Mouse (Mus musculus): ENCODE data around the gene Myo18b. TPM values are rescaled to one million over a fixed set of nuclear protein-coding genes. Genes with fewer than 3 reads are reported as not detected.

Myo18b gene
- total RNA-seq, 2 experiments from 2014 or later = 437 to 535 TPM

GRCm38 (mm10) chr5:112679251-112679650 is 216.9 kb downstream of the Myo18b start:
- DNase-seq = no peak

- DNase-seq = no peak
Measured at GRCm38 (mm10) chr5:112678153-112678552, 218.0 kb downstream of the Myo18b start.

DNA sequence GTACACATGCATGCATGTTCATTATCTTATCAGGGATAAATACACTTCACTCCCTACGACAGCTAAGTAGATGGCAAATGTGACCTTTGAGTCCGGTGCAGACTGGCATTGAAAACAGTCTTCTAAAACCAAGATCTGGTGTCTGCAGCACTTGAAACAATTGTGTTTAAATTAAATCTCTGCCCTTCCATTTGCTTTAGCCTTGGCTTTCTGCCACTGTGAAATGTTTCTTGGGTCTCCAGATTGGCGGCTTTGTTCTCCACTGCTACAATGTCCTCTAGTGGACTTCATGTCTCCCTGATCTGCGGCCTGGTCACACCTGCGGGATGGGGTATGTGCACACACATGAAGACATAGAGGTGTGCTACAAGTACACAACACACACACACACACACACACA is 221.4 kb downstream of the Myo18b start:
- DNase-seq = no peak

- no peak for DNase-seq
Measured at GRCm38 (mm10) chr5:112672457-112672856, 223.7 kb downstream of the Myo18b start.

DNA sequence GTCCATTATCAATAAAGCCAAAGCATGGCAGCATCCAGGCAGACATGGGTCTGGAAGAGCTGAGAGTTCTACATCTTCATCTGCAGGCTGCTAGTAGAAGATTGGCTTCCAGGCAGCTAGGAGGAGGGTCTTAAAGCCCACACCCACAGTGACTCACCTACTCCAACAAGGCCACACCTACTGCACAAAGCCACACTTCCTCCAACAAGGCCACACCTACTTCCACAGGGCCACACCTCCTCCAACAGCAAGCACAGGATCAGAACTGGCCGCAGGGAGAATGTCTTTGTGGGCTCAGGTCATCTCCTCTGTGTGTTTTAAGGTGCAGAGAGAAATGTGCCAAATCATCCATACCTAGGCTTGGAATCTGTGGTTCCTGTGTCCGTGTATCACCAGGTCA is 224.2 kb downstream of the Myo18b start:
- DNase-seq = no peak

DNA sequence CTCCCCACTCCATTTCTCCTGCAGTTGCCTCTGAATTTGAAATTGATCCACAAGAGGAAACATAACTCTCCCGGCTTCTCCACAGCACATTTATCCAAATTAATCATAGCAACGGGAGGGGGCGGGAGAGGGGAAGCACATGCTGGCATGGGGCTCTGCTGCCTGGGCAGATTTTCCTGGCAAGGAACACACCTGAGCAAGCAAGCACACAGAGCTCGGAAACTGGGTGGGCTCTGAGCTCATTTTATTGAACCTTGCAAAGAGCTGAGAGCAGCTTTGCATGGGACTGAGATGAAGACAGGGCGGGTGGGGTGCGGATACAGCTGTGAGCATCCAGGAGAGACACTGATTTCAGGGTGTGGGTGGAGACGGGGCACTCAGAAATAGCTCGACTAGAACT is 229.0 kb downstream of the Myo18b start:
- DNase-seq = no peak

- DNase-seq = no peak
Measured at GRCm38 (mm10) chr5:112665661-112666060, 230.5 kb downstream of the Myo18b start.

DNA sequence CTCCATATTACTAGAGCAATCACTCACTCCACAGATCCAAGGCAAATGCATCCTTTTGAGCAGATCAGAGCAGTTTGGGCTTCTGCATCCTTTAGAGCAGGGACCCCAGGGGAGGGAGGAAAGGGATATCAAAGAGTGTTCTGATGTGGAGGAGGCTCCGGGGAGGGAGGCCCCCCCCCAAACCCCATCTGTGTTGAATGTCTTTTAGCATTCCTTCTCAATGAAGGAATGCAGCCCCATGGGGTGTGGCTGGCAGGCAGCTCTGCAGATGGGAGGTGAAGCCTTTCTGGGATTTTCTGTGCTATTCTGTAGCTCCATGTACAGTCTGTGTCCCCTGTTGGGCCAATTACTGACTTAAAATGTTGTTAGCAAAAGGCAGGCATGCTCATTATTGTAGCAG is 232.5 kb downstream of the Myo18b start:
- no peak for DNase-seq

- no peak for DNase-seq
Measured at GRCm38 (mm10) chr5:112660924-112661431, 235.2 kb downstream of the Myo18b start.

DNA sequence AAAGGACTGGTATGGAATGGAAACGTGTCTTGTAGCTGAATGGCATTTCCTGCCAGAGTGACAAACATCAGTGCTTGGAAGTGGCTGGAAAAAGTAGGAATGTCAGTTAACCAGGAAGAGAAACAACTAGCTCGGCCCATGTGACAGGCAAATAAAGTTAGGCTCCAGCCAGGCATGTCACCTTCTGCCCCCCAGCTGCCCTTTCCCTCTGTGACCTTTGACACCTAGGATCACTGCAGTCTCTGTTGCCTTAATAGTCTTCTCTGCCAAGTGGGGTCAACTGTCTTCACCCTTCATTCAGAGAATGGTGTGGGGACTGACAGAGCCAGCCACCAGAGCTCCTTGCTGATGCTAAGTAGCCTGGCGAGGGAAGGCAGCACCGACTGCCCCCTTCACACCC is 236.9 kb downstream of the Myo18b start:
- DNase-seq = no peak

DNA sequence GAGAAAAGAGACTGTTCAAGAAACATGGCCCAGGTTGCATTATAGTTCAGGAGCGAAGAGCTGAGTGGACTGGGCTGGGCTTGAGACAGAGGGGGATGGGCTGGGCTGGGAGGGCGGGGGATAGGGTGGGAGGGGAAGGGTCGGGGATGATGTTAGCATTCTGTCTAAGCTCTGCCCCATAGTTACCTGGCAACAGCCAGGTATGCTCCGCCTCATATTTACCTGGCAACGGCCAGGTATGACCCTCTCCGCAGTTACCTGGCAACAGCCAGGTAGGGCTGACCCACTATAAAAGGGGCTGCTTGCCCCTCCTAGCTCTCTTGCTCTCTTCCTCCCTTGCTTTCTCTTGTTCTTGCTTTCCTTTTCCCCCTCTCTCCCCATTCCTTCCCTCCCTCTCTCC is 239.4 kb downstream of the Myo18b start:
- DNase-seq = no peak

- no peak for DNase-seq
Measured at GRCm38 (mm10) chr5:112655986-112656541, 240.1 kb downstream of the Myo18b start.

GRCm38 (mm10) chr5:112655529-112655928 is 240.6 kb downstream of the Myo18b start:
- no peak for DNase-seq

GRCm38 (mm10) chr5:112652036-112652435 is 244.1 kb downstream of the Myo18b start:
- no peak for DNase-seq

DNA sequence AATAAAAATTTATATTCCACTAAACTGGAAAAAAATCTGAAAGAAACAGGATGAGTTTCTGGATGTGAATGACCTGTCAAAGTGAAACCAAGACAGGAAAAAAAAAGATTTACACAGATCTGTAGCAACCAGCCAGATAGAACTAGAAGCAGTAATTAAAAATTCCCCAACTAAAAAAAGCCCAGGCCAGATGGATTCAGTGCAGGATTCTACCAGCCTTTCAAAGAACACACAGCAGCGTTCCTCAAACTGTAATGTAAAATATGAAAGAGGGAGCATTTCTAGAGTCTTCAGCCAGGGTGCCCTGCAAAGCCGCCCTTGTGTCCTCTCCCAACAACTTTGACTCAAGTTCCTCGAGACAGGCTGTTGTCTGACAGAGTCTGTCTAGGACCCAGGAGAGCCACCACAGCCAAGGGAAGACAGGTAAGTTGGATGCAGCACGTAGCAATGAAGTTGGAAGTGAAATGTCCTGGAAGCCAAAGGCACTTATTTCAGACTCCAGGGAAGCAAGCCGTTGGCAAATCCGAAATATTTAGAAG is 246.9 kb downstream of the Myo18b start:
- DNase-seq = no peak

GRCm38 (mm10) chr5:112646871-112647270 is 249.3 kb downstream of the Myo18b start:
- DNase-seq = no peak

DNA sequence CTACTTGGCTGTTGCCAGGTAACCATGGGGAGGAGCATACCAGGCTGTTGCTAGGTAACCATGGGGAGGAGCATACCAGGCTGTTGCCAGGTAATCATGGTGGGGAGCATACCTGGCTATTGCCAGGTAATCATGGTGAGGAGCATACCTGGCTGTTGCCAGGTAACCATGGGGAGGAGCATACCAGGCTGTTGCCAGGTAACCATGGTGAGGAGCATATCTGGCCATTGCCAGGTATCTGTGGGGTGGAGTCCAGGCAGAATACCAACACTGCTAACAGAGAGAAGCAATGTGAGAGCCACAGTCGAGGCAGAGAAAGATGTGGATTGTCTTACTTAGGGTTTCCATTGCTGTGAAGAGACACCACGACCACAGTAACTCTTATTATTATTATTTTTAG is 250.6 kb downstream of the Myo18b start:
- no peak for DNase-seq

GRCm38 (mm10) chr5:112643533-112644272 is 252.5 kb downstream of the Myo18b start:
- no peak for DNase-seq

DNA sequence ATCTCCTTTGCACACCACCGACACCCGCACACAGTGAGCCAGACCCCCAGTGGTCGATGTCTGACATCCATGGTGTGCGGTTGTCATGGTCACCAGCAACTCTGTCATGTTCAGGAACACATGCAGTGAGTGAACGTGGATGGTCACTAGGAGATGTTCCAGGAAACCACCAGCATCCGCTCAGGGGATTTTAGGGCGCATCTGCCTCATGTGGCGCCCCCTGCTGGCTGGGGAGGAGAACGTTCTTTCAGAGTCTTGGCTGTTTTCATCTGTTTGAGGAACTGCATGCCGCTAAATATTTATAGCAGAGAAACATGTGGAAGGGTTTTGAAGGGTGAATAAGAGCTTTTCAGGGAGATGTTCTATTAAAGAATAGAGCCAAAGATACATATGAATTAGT is 253.4 kb downstream of the Myo18b start:
- DNase-seq = no peak

- DNase-seq = no peak
Measured at GRCm38 (mm10) chr5:112641770-112642169, 254.4 kb downstream of the Myo18b start.

GRCm38 (mm10) chr5:112641131-112641530 is 255.0 kb downstream of the Myo18b start:
- no peak for DNase-seq

DNA sequence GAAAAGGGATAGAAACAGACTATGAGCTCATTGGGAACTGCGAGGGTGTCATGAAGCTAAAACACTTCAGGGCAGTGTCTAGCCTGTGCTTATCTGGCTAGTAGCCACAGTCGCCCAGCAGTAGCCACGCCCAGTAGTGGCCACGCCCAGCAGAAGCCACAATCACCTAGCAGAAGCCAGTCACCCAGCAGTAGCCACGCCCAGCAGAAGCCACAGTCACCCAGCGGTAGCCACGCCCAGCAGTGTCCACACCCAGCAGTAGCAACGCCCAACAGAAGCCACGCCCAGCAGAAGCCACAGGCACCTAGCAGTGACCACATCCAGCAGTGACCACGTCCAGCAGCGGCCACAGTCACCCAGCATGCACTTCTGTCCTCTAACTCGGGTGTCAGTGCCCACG is 255.5 kb downstream of the Myo18b start:
- DNase-seq = no peak
